Mouse (Mus musculus): ENCODE measurements at regions not wholly inside any gene's neighbourhood (a gene's known extent, or its start where the extent isn't known, plus 50 kb on each side); places are given as distances from the start of the nearest gene placed in this dataset.

DNA sequence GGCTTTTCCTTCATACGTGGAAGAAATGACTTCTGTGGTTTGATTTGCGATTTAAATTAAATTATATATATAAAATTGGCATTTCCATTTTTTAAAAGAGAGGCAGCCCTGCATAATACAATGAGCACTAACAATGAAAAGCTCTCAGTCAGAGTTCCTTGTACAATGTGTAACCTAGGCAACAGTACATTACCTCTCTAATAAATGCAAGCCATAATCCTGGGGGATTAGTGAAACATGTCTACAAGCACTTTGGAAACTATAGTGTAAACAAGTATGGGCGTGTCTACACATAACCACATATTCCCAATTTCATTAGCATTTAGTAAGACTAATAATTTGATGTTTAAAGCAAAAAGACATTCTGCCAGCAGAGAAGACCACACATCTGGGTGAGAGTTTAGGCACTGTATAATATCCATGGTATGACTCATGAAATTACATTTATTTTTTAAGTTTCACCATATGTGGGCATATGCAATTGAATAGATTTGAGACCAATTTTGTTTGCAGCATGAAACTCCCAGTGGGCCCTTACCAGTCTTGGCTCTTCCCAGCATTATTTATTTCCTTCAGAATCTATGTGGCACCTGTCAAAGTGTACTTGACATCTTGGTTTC is 130.9 kb upstream of the Sstr4 start:
- in situ Hi-C loops (cut with MboI; ENCODE audit: low pct_unique_long_range_greater_than_20kb) = no loop called here
- CTCF ChIA-PET = no interaction called here
- POLR2A ChIA-PET = no interaction called here
- ATAC-seq = no peak
- H3K27me3 ChIP-seq = no peaks in the 10 kb centered on the region
- TF ChIP-seq CTCF (IDR thresholded peaks at IDR 0.05) = no peak
- DNase-seq (ENCODE audit: low read depth, low spot score) = no peak

GRCm38 (mm10) chr2:148279200-148279599 is 115.9 kb upstream of the Sstr4 start:
- in situ Hi-C loops (cut with MboI; ENCODE audit: low pct_unique_long_range_greater_than_20kb) = no loop called here
- no peak for DNase-seq (ENCODE audit: low read depth, low spot score)
- TF ChIP-seq CTCF (IDR thresholded peaks at IDR 0.05) = no peak
- no peak for ATAC-seq
- H3K27me3 ChIP-seq = no peaks in the 10 kb centered on the region
- ChIA-PET POLR2A (interaction anchor here (0.6 kb wide), 1 partner anchor 326 kb away, joined by 3 read pairs; no protein-coding TSS in a partner anchor), CTCF (interaction anchor here (1.2 kb wide), 1 partner anchor 8 kb away, joined by 4 read pairs; no protein-coding TSS in a partner anchor)

- CTCF ChIA-PET = interaction anchor here (1.0 to 1.7 kb wide), 6 partner anchors 12 to 112 kb away, joined by 3 to 4 read pairs (median 3); no protein-coding TSS in a partner anchor
- peak; percentile 48 for DNase-seq (ENCODE audit: low read depth, low spot score)
- POLR2A ChIA-PET = interaction anchor here (0.6 to 0.7 kb wide), 2 partner anchors 77 to 603 kb away, joined by 4 read pairs; no protein-coding TSS in a partner anchor
- in situ Hi-C loops (cut with MboI; ENCODE audit: low pct_unique_long_range_greater_than_20kb) = no loop called here
- TF ChIP-seq CTCF (IDR thresholded peaks at IDR 0.05) = no peak
- ATAC-seq = peak; percentile 87
- no peaks in the 10 kb centered on the region for H3K27me3 ChIP-seq
These were observed 104.8 kb upstream of the Sstr4 start for GRCm38 (mm10) chr2:148290326-148290725.

GRCm38 (mm10) chr2:148292442-148292841 is 102.7 kb upstream of the Sstr4 start:
- POLR2A ChIA-PET = no interaction called here
- in situ Hi-C loops (cut with MboI; ENCODE audit: low pct_unique_long_range_greater_than_20kb) = no loop called here
- CTCF ChIA-PET = no interaction called here
- ATAC-seq = no peak
- H3K27me3 ChIP-seq = no peaks in the 10 kb centered on the region
- no peak for TF ChIP-seq CTCF (IDR thresholded peaks at IDR 0.05)
- DNase-seq (ENCODE audit: low read depth, low spot score) = no peak

DNA sequence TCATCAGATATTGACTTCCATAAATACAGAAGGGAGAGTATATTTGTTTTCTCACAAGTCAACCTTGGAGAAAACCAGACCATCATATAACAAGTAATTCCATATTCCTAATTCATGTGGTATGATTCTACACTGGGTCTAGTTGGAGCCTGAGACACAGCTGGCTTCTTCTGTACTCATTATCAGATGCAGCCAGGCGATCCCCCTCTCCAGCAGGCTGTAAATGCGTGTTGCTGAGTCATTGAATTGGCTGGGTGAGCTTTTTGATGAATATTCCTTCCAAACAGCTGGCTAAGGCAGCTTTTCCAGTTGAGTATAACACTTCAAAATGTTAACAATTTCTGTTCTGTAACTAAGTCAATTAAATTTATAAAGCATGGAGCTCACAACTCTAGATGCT is 102.2 kb upstream of the Sstr4 start:
- ATAC-seq (peak; percentile 48), DNase-seq (ENCODE audit: low read depth, low spot score) (peak; percentile 27)
- no peaks in the 10 kb centered on the region for H3K27me3 ChIP-seq
- POLR2A ChIA-PET = no interaction called here
- TF ChIP-seq CTCF (IDR thresholded peaks at IDR 0.05) = no peak
- in situ Hi-C loops (cut with MboI; ENCODE audit: low pct_unique_long_range_greater_than_20kb) = no loop called here
- CTCF ChIA-PET = interaction anchor here (1.4 kb wide), 1 partner anchor 12 kb away, joined by 3 read pairs; no protein-coding TSS in a partner anchor

GRCm38 (mm10) chr2:148300879-148301278 is 94.3 kb upstream of the Sstr4 start:
- no peak for ATAC-seq

GRCm38 (mm10) chr2:148312255-148312654 is 82.9 kb upstream of the Sstr4 start:
- POLR2A ChIA-PET = no interaction called here
- CTCF ChIA-PET = no interaction called here
- ATAC-seq = no peak
- no peak for DNase-seq (ENCODE audit: low read depth, low spot score)
- H3K27me3 ChIP-seq = peaks cover 4% of the 10 kb centered on the region
- no peak for TF ChIP-seq CTCF (IDR thresholded peaks at IDR 0.05)
- in situ Hi-C loops (cut with MboI; ENCODE audit: low pct_unique_long_range_greater_than_20kb) = no loop called here

More at GRCm38 (mm10) chr2:148300879-148301278, 94.3 kb upstream of the Sstr4 start:
- CTCF ChIA-PET = no interaction called here
- no peak for TF ChIP-seq CTCF (IDR thresholded peaks at IDR 0.05)
- in situ Hi-C loops (cut with MboI; ENCODE audit: low pct_unique_long_range_greater_than_20kb) = no loop called here
- DNase-seq (ENCODE audit: low read depth, low spot score) = no peak
- POLR2A ChIA-PET = no interaction called here
- no peaks in the 10 kb centered on the region for H3K27me3 ChIP-seq

- ChIA-PET CTCF (interaction anchor here (1.7 kb wide), 1 partner anchor 29 kb away, joined by 4 read pairs; no protein-coding TSS in a partner anchor), POLR2A (no interaction called here)
- no peaks in the 10 kb centered on the region for H3K27me3 ChIP-seq
- no peak for TF ChIP-seq CTCF (IDR thresholded peaks at IDR 0.05)
- ATAC-seq (no peak), DNase-seq (ENCODE audit: low read depth, low spot score) (no peak)
- in situ Hi-C loops (cut with MboI; ENCODE audit: low pct_unique_long_range_greater_than_20kb) = no loop called here
These were observed 74.2 kb upstream of the Sstr4 start for GRCm38 (mm10) chr2:148320896-148321295.

GRCm38 (mm10) chr2:148325362-148325761 is 69.8 kb upstream of the Sstr4 start:
- ATAC-seq (no peak), DNase-seq (ENCODE audit: low read depth, low spot score) (no peak)
- ChIA-PET CTCF (interaction anchor here (0.9 kb wide), 1 partner anchor 9 kb away, joined by 3 read pairs; no protein-coding TSS in a partner anchor), POLR2A (no interaction called here)
- no peaks in the 10 kb centered on the region for H3K27me3 ChIP-seq
- no peak for TF ChIP-seq CTCF (IDR thresholded peaks at IDR 0.05)
- in situ Hi-C loops (cut with MboI; ENCODE audit: low pct_unique_long_range_greater_than_20kb) = no loop called here

GRCm38 (mm10) chr2:148325854-148326387 is 69.2 kb upstream of the Sstr4 start:
- POLR2A ChIA-PET = no interaction called here
- TF ChIP-seq CTCF (IDR thresholded peaks at IDR 0.05) = no peak
- in situ Hi-C loops (cut with MboI; ENCODE audit: low pct_unique_long_range_greater_than_20kb) = no loop called here
- H3K27me3 ChIP-seq = no peaks in the 10 kb centered on the region
- CTCF ChIA-PET = interaction anchor here (0.9 kb wide), 1 partner anchor 8 kb away, joined by 3 read pairs; no protein-coding TSS in a partner anchor
- DNase-seq (ENCODE audit: low read depth, low spot score) (no peak), ATAC-seq (no peak)

GRCm38 (mm10) chr2:148326414-148326813 is 68.7 kb upstream of the Sstr4 start:
- TF ChIP-seq CTCF (IDR thresholded peaks at IDR 0.05) = no peak
- in situ Hi-C loops (cut with MboI; ENCODE audit: low pct_unique_long_range_greater_than_20kb) = no loop called here
- CTCF ChIA-PET = no interaction called here
- DNase-seq (ENCODE audit: low read depth, low spot score) (no peak), ATAC-seq (no peak)
- POLR2A ChIA-PET = no interaction called here
- no peaks in the 10 kb centered on the region for H3K27me3 ChIP-seq

All from Patski (cell line).